Mouse (Mus musculus): Measurements from ENCODE around the gene Gm11032. TPM values are rescaled to one million over a fixed set of nuclear protein-coding genes. Genes with fewer than 3 reads are reported as not detected.

The Gm11032 gene
- total and polyA plus RNA-seq, 3 experiments = not detected

GRCm38 (mm10) chr11:4593849-4594607 is 25.8 kb upstream of the Gm11032 start (continued):
- TF ChIP-seq ZMIZ1 (IDR thresholded peaks at IDR 0.05; ENCODE audit: low read depth, low read length) = no peak
- 0 out of 4 replicates have a peak, but pooled peaks of 1 of the 2 experiments have one; percentile 2 for TF ChIP-seq POLR2A (IDR thresholded peaks at IDR 0.05; ENCODE audit: control insufficient read depth in 1 of 2, insufficient read depth in 1 of 2, low read depth in 1 of 2, low read length in 2 of 2, poor library complexity in 1 of 2)
- TF ChIP-seq ETS1 (IDR thresholded peaks at IDR 0.05; ENCODE audit: low read depth, low read length) = no peak; the same call in 1 of the 2 replicates
- TF ChIP-seq POLR2AphosphoS2 (IDR thresholded peaks at IDR 0.05; ENCODE audit: low read length) = no peak
- TF ChIP-seq USF1 (IDR thresholded peaks at IDR 0.05; ENCODE audit: low read depth, low read length) = no peak

GRCm38 (mm10) chr11:4594608-4595500 is 25.0 kb upstream of the Gm11032 start, which contains the start of gene Mtmr3:
Gene Mtmr3, minus strand, starts transcription at chr11:4594863.
- H3K4me1 ChIP-seq (ENCODE audit: control insufficient read depth in 1 of 2, insufficient read depth in 2 of 2, low read length in 2 of 2) = peaks cover 10 to 33% of the 10 kb centered on the region in 2 experiments
- TF ChIP-seq RCOR1 (IDR thresholded peaks at IDR 0.05; ENCODE audit: low read depth, low read length) = no peak
- no peak for TF ChIP-seq USF2 (IDR thresholded peaks at IDR 0.05; ENCODE audit: borderline replicate concordance in 1 of 2, insufficient read depth in 1 of 2, low read depth in 1 of 2, low read length in 2 of 2)
- peak; percentile 66 for TF ChIP-seq NELFE (IDR thresholded peaks at IDR 0.05; ENCODE audit: low read depth, low read length)
- TF ChIP-seq KAT2A (conservative IDR thresholded peaks at IDR 0.05; ENCODE audit: low read depth, low read length) = no peak; the same call in 1 of the 2 replicates
- TF ChIP-seq NRF1 (IDR thresholded peaks at IDR 0.05; ENCODE audit: insufficient read depth, low read depth, low read length, poor library complexity, severe bottlenecking) = peak; percentile 72
- peak; percentile 57 for TF ChIP-seq ELF1 (IDR thresholded peaks at IDR 0.05; ENCODE audit: low read depth, low read length)
- no peak for TF ChIP-seq GABPA (IDR thresholded peaks at IDR 0.05; ENCODE audit: low read depth, low read length)
- peak; percentile 40; the same call in 1 of the 2 replicates for TF ChIP-seq ETS1 (IDR thresholded peaks at IDR 0.05; ENCODE audit: low read depth, low read length)
- TF ChIP-seq TBP (IDR thresholded peaks at IDR 0.05; ENCODE audit: low read depth, low read length) = peak; percentile 83
- TF ChIP-seq CHD1 (IDR thresholded peaks at IDR 0.05; ENCODE audit: low read depth, low read length) = peak; percentile 77; the same call in 1 of the 2 replicates
- TF ChIP-seq TCF12 (IDR thresholded peaks at IDR 0.05; ENCODE audit: low read depth, low read length) = peak; percentile 83
- TF ChIP-seq E2F4 (IDR thresholded peaks at IDR 0.05; ENCODE audit: borderline replicate concordance, low read depth, low read length) = no peak
- TF ChIP-seq CTCF (IDR thresholded peaks at IDR 0.05 in 2 of 3, conservative IDR thresholded peaks at IDR 0.05 in 1 of 3; ENCODE audit: control insufficient read depth in 1 of 3, insufficient read depth in 1 of 3, low read depth in 2 of 3, low read length in 3 of 3, poor library complexity in 1 of 3, severe bottlenecking in 1 of 3) = no peak
- TF ChIP-seq JUND (IDR thresholded peaks at IDR 0.05; ENCODE audit: low read depth, low read length) = no peak
- TF ChIP-seq ZC3H11A (IDR thresholded peaks at IDR 0.05; ENCODE audit: low read depth, low read length) = no peak
- peak; percentile 61 for TF ChIP-seq HCFC1 (IDR thresholded peaks at IDR 0.05; ENCODE audit: low read depth, low read length)
- TF ChIP-seq USF1 (IDR thresholded peaks at IDR 0.05; ENCODE audit: low read depth, low read length) = peak; percentile 82
- TF ChIP-seq SIN3A (IDR thresholded peaks at IDR 0.05; ENCODE audit: low read length) = no peak; the same call in 1 of the 2 replicates
- peak; percentile 63; the same call in 1 of the 2 replicates for TF ChIP-seq MYC (IDR thresholded peaks at IDR 0.05; ENCODE audit: low read depth, low read length)
- no peak for TF ChIP-seq MAX (IDR thresholded peaks at IDR 0.05; ENCODE audit: low read length)
- TF ChIP-seq EP300 (IDR thresholded peaks at IDR 0.05; ENCODE audit: low read depth in 1 of 2, low read length in 2 of 2) = peak; percentile 44 to 66; a peak in 3 of 4 replicates
- TF ChIP-seq MAZ (IDR thresholded peaks at IDR 0.05; ENCODE audit: low read depth, low read length) = peak; percentile 90; the same call in 1 of the 2 replicates
- TF ChIP-seq TAL1 (IDR thresholded peaks at IDR 0.05; ENCODE audit: low read length) = no peak
- no peak for TF ChIP-seq SMC3 (IDR thresholded peaks at IDR 0.05; ENCODE audit: low read depth, low read length)
- peak; percentile 91 for TF ChIP-seq POLR2AphosphoS2 (IDR thresholded peaks at IDR 0.05; ENCODE audit: low read length)
- no peak for TF ChIP-seq ZKSCAN1 (IDR thresholded peaks at IDR 0.05; ENCODE audit: low read depth, low read length)
- no peak for TF ChIP-seq MAFK (IDR thresholded peaks at IDR 0.05; ENCODE audit: borderline replicate concordance, low read depth, low read length)
- no peak for TF ChIP-seq POLR2AphosphoS5 (IDR thresholded peaks at IDR 0.05; ENCODE audit: borderline replicate concordance, low read depth, low read length)
- no peak for TF ChIP-seq CHD2 (IDR thresholded peaks at IDR 0.05; ENCODE audit: low read length)

More at GRCm38 (mm10) chr11:4594608-4595500, 25.0 kb upstream of the Gm11032 start, which contains the start of gene Mtmr3:
- Histone ChIP-seq H3K27ac (ENCODE audit: control insufficient read depth, low read depth, low read length) (peak within 1 kb of the TSS; percentile 94), H3K4me3 (ENCODE audit: control insufficient read depth in 1 of 2, insufficient read depth in 1 of 2, low read depth in 2 of 2, low read length in 2 of 2) (peak within 1 kb of the TSS; percentile 72 to 96), H3K9me3 (replicated peaks; ENCODE audit: insufficient read depth, low read length) (no peaks in the 10 kb centered on the region), H3K27me3 (ENCODE audit: control insufficient read depth in 1 of 2, insufficient read depth in 2 of 2, low read length in 2 of 2) (no peaks in the 10 kb centered on the region), H3K79me2 (ENCODE audit: control insufficient read depth, insufficient read depth, low read length, poor library complexity) (peaks cover 39% of the 10 kb centered on the region), H3K36me3 (ENCODE audit: control insufficient read depth in 1 of 2, insufficient read depth in 2 of 2, low read length in 2 of 2) (peaks cover 0 to 46% of the 10 kb centered on the region in 2 experiments; a peak in 2 of 4 replicates), H3K9ac (ENCODE audit: control insufficient read depth, low read depth, low read length, poor library complexity, severe bottlenecking) (peak within 1 kb of the TSS; percentile 80)
- peak; percentile 99 for DNase-seq (ENCODE audit: low read depth, low spot score)
